Mouse (Mus musculus) forelimb bud, embryonic 11.5 days (tissue): Measurements from ENCODE around the gene Lsp1.
A peak's percentile ranks its signal among the peaks of the same experiment; 100 is the strongest.

Experiments
- DNase-seq: peaks from one replicate; pipeline ENCODE4 v3.0.0-alpha.2; 2012; ENCODE audit warnings: low read depth, low spot score

Gene Lsp1

DNA sequence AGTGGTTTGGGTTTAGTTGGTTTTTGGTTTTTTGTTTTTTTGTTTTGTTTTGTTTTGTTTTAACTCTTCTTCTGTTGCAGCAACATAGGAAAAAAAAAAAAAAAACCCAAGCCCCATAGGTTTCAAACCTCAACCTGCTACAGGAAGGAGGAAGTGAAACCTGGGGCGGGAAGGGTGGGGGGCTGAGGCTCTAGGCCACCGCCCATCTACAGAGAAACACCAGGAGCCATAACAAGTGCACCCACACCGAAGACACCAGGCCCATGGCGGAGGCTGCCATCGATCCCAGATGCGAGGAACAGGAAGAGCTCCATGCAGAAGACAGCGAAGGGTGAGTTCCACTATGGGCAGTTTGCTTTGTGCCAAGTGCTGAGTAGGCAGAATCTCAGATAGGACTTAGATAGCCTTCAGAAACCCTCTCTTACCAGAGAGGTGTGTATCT is at the start of gene Lsp1:
Gene Lsp1 (plus strand): TSS at position 174 of the 442 bp plus-strand sequence.
- no peak for DNase-seq

DNA sequence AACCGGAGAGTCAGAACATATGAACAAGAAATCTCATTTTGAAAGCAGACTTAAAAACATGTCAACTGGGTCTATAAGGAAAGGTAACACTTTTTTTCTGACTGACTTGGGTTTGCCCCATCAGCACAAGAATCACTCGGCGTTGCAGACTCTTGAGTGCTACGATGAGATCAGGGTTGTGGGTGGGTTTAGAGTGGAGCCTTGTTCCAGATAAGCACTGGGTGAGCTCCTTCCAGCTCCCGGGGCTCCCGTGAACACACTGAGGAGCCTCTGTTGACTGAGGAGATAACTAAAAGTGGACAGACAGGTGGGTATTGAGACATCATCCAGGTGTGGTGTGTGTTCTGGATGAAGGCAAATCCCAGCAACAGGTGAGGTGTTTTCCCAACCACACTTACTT is 47.3 kb upstream of the Lsp1 start:
- no peak for DNase-seq

DNA sequence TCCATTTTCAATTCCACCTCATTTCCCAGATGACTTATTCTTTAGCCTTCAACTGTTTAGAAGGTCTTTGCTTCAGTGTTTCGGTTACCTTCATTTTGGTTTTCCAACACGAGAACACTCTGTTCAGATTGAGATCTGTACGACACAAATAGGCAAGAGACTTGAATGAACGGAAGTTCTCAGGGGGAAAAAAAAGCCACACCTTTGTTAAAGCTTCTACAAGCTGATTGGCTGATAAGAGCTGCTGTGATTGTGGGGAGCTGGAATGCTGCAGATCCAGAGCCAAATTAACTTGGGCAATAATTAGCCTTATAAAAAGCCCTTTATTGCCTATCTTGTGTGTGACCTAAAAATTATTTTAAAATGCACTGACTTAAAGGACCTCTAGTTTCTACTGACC is 45.3 kb upstream of the Lsp1 start:
- no peak for DNase-seq

DNA sequence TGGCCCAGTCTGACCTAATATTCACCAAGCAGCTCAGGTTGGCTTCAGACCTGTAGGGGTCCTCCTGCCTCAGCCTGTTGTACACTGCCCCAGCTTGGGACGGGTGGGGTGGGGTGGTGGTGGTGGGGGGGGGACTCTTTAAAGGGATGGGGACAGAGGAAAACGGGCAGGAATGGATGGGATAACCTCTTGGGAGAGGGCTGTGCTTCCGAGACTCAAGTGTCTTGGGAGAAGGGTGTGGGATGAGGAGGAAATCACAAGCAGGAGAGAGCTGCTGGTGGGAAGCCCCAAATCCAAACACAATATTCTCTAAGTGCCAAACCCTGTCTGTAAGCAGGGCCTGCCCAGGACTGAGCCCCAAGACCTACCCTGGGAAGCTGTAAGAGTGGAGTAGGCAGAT is 44.4 kb upstream of the Lsp1 start:
- no peak for DNase-seq

DNA sequence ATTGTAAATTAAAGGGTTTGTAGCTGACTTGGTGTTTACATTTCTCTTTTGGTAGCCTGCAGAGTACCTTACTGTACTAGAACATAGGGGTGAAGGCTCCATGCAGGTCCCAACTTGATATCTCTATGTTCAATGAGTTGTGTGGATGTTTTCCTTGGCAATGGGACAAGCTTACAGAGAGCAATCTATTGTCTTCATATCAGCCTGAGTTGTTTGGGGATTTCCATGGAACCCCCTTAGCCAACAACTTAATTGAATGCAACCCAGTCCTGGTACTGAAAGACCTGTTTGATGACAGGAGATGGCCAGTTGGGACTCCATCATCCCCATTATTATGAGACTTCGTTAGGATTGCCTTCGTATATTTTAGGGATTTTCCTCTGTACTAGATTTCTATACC is 42.6 kb upstream of the Lsp1 start:
- no peak for DNase-seq

DNA sequence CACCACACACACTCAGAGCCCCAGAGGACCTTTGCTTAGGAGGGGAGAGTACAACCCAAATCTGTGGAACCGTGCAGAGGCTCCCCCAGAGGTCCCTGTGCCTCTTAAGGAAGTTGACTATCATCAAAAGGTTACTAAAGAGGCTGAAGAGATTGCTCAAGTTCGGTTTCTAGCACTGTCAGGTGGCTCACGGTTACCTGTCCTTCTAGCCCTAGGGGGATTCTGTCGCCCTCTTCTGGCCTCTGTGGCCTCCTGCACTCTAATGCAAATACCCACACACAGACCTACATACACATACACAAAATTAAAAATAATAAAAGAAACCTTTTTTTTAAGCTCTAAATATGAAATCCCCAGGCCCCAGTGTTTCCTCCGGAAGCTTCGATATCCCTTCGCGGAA is 41.9 kb upstream of the Lsp1 start:
- DNase-seq: no peak

DNA sequence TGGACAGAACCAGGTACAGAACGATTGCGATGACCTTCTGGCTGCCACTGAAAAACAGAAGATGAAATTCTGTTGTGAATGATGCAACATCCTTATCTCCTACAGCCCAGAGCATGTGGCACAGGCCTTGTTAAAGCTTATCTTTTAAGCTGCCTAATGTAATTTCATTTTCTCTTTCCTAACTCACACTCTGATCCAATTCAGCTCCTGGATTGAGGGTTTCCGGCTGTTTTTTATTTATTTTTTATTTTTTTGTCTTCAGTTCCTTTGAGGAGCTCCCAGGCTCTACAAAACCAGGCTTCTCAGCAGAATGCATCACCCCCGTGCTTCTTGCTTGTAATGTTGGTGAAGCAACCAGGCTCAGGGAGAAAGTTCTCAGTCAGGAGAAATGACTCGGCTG is 40.7 kb upstream of the Lsp1 start:
- no peak for DNase-seq

DNA sequence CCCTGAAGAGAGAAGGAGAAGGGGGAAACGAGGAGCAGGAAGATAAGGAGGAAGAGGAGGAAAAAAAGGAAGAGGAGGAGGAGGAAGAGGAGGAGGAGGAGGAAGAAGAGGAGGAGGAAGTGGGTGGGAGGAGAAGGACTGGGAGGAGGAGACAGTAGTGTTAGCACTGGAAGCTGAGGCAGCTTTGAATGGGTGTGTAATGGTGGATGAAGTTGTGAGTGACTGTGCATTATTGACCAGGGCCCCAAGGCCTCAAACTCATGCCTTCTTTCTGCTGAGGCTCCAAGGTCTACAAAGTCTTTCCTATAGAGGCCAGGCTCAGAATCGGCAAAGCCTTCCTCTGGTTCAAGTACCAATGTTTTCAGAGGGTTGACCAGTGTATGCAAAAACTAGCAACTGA is 38.8 kb upstream of the Lsp1 start:
- no peak for DNase-seq

DNA sequence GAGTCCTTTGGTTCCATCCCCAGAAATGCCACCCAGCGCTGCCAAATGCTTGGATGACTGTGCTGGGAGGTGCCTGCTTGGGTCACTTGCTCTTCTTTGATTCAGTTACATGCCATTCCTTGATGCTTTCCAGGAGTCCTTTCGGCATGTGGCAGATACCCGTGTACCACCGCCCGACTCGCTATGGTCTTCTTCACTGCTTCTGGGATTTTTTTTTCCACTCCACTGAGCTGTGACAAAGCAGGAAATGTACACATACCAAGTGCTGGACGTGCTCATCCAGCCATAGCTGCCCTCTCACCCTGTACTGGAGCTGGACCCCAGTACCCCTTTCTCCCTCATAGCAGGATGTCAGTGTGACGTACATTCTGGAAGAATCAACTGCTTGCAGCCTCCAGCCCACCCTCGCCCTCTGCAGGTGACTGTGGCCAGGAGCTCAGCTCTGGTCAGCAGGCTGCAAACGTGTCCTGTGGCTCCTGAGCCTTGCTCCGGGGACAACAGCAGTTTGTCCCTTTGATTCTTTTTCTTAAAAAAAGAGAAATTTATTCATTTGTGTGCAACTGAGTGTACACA is 34.9 kb upstream of the Lsp1 start:
- no peak for DNase-seq

DNA sequence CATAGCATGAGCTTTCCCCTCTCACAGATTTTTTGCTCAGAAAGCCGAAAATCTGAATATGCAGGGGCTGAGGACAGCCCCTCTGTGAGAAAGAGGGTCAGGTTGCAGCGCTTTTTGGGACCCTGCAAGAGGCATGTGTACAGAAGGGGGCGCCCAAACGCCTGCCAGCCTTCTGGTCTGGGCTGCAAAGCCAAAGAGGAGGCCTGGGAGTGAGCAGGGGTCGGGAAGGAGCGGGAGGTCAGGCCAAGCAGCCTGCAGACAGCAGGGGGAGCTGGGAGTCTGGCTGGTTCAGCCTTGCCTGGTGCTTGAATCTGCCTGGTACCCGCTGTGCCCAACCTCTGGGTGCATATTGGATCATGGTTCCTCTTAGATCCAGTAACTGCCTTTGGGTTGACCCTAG is 32.4 kb upstream of the Lsp1 start:
- peak; percentile 80 for DNase-seq

DNA sequence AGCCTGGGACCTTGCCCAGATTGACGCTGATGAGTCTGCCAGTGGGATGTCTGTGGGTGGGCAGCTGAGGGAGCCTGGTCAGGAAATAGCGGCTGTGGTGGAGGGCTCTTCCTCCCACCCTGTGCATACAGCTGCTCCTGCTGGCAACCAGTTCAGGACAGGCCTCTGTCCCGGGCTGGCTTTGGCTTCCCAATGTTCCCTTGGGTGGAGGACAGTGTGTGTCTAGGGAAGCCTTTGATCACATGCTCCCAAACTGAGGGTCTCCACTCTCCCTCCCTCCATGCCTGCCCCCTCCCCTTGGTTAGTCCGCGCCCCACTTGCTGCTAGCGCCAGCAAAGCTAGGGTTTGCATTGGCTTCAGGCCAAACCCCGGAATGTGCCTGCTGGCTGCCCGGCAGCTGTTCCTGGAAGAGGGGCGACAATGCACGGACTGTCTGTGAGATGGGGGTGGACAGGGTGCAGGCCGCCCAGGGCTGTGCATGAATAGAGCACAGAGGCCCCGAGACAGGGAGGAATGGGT is 30.4 kb upstream of the Lsp1 start:
- peak; percentile 21 for DNase-seq

DNA sequence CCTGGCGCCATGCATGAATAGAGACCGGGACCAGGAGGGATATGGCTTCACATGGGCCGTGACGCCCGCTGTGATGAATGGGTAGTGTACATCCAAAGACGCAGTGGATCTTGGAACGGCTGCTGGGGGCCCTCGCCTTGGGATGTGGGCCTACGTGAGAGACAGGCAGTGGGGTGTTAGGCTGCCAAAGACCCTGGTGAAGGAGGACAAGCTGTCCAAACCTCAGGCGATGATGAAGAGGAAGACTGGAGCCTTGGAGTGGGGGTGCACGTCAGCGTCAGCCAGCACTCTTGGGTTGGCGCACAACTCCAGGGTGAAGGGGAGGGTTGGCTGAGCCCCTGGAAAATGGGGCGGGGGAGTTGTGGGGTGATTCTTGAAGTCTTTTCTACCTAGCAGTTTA is 29.5 kb upstream of the Lsp1 start:
- DNase-seq: no peak

DNA sequence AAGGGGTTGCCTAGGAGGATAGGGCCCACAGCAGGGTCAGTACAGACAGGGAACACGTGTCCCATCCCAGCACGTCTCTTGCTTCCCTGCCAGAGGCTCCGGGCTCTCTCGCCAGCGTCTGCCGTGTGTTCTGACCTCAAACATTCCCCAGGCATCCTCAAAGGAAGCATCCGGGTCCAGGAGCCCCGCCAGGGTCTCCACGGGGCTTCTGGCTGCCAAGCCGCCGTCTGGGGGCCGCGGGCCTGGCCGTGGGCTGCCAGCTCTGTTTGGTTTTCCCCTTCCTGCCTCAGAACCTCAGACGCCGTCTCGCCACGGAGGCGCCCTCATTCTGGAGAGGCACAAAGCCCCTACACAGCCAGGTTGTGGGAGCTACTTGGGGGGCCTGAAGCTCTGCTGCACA is 27.0 kb upstream of the Lsp1 start:
- DNase-seq: no peak

DNA sequence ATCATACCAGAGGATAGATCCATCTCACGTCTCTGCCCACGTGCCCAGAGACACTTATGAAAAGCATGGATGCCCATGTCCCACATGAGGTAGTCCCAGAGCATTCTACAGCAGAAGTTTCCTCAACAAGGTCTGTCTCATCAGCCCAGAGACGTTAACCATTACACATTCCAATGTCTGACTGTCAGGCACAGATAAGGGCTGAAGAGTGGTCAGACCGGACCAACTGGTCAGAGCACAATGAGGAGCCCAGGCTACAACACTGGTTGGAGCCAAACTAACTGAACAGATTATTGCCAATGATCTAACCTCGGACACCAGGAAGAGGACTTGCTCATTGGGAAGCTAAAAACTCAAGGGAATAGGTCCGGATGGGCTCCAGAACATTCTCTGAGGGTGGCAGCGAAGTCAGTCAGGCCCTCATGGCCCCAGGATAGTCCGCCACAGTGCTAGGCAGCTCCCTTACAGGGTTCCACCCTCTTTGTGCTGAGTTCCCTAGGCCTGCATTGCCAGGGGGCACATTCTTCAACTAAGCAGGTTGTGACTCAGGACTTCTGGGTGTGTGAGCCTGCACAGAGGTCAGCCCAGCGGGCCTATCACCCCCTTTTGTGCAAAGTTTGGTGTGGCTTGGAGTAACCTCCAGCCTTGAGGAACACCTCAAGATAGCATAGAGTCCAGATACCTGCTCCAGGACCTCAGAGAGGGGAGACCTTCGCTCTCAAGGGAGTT is 26.3 kb upstream of the Lsp1 start, which contains the start of gene Syt8:
Gene Syt8 (plus strand): TSS at position 714 of the 729 bp plus-strand sequence.
- DNase-seq: no peak

DNA sequence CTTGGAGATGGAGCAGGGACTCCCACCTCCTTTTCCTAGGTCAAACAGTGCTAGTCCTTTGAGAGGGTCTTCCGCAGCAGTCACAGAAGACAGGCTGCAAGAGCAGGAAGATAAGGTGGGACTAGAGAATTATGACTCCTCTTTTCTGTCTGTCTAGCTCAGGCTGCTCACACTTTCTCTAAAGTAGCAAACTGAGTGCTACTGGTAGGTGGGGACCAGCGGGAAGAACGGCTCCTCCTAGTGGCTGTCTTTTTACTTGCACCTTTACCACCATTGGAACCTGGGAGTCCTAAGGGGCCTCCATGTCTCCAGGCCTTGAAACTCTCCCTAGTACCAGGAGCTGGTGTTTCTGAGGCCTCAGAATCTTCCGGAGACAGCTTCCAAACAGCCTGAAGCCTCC is 25.1 kb upstream of the Lsp1 start:
- peak; percentile 72 for DNase-seq

DNA sequence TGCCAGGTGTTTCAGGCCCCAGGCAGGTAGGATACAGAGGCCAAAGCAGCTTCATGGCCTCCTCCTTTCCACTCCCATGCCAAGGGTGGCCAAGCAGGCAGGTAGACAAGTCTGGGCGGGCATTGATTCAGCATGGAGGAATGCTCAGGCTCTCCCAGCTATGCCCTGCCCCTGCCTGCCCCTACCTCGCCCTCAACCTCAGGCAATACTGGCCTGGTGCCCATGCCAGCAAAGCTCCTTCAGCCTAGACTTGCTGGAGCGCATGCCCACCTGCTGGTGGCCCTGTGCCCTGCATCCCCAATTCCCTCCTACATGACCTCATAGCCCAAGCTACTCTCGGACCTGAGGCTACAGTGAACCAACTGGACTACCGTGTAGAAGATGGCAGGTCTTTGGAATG is 23.3 kb upstream of the Lsp1 start:
- no peak for DNase-seq

DNA sequence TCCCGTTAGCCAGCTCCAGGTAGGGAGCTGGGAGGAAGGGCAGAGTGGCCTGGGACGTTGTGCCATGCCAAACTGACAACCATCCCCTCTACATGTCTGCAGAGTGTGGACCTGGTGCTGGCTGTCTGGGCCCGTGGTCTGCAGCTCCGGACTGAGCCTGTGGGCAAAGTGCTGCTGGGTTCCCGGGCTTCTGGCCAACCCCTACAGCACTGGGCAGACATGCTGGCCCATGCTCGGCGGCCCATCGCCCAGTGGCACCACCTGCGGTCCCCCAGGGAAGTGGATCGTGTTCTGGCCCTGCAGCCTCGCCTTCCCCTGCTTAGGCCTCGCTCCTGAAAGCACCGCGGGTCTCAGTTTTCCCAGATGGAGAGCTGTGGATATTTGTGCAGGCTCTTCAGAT is 20.6 kb upstream of the Lsp1 start:
- DNase-seq: no peak

DNA sequence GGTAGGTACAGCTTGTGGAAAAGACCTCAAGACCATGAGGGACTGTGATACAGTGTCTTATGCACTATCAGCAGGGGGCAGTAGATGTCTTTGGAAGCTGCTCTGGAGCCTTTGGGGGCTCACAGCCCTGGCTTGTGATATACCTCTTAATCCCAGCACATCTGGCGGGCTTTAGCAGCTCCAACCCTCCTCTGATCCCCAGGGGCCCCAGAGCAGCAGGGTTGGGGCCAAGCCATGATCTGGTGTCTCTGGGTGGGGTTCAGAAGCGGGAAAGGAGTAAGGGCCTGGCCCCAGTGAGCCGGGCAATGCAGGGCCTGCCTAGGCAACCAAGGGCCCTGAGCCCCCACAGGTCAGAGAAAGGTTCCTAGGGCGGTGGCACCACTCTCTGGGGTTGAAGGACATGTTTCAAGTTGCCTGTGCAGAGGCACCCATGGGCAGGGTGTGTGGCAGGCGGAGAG is 19.9 kb upstream of the Lsp1 start:
- DNase-seq: peak; percentile 80

DNA sequence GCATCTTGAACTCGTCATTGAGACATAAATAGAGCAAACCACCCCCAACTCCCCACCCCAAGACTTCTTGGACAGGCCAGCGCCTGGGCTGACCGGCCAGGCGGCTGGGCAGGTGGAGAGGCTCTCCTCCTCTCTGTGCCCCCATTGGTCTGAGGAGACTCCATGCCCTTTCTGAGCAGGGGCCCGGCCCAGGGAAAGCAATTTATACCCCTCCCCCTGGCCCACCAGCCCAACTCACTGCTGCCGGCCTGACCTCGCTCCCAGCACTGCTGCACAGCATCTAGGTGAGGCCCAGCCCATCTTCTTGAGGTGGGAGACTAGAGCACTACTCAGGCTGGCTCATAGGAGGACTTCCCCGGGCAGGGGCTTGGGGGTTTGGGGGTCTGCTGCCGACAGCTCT is 19.0 kb upstream of the Lsp1 start, which contains the start of gene Tnni2:
Gene Tnni2 (plus strand): TSS at position 224 of the 400 bp plus-strand sequence.
- DNase-seq: no peak

DNA sequence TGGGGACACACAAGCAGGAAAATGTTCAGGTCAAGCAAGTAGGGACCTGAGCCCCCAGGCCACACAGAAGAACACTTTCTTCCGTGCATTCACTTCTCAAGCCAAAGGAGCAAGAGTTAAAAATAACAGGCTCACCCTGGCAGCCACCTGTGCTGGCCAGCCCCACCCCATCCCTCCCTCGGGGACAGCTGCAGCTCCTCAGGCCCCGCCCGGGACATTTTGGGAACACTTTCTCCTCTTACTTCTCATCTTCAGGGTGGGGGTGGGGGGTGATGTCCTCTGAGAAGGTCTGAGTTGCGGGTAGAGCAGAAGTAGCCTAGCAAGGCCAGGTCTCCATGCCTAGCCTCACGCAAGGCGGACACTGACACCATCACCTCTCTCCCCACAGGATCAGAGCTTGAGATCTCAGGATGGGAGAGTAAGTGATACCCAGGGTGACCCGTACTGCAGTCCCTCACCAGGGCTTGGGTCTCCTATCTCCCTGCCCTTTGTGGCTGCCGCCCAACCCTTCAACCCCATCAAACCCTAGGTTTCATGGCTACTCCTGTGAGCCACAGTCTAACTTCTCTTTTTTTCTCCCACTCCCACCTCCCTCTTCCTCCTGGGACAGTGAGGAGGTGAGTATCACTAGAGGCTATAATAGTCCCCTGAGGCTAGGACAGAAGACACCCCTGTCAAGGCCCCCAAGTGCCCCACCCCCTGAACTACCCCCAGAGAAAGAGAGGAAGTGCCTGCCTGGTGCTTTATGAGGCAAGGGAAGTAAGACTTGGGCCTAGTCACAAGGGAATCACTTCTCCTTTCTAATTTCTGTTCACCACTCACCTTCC is 18.3 kb upstream of the Lsp1 start:
- DNase-seq: no peak

DNA sequence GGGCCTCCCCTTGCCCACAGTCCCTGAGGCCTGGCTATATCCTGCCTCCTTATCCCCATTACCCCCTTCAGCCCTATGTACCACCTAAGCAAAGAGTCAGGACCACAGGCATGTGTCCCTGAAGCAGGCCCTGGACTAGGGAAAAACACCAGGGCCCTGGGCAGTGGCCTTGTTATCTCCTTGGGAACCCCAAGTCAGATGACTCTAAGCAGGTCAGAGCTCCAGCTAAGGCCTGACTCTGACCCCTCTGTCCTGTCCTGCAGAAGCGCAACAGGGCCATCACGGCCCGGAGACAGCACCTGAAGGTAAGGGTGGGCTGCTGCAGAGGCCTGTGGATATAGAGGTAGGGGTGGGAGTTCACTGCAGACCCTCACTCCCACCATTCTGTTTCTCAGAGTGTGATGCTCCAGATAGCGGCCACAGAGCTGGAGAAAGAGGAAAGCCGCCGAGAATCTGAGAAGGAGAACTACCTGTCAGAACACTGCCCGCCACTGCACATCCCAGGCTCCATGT is 17.6 kb upstream of the Lsp1 start:
- DNase-seq: no peak

DNA sequence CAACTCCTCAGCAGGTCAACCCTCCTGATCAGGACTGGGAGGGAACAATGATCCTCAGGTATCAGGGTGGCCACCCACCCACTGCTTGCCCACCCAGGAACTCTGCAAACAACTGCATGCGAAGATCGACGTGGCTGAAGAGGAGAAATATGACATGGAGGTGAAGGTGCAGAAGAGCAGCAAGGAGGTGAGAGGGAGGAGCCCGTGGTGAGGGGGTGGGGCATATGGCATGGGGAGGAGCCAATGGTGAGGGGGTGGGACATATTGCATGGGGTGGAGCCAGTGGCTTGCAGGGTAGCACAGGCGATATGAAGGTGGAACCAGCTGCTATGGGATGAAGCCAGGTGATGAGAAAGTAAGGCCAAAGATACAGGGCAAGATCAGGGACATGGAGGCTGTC is 17.1 kb upstream of the Lsp1 start:
- no peak for DNase-seq
